Mouse (Mus musculus): Measurements from ENCODE around the gene Kcna7. TPM values are rescaled to one million over a fixed set of nuclear protein-coding genes. Genes with fewer than 3 reads are reported as not detected.
"Not testable (repeated sequence)": the region's sequence is repeated elsewhere in the genome, so short reads cannot be mapped to it uniquely, and the experiment has no call there.

Gene Kcna7
- not detected in 2 replicates for total RNA-seq (2017)

- ATAC-seq (ENCODE audit: extremely low read depth, insufficient number of reproducible peaks, low FRiP score, poor library complexity, severe bottlenecking): peak; percentile 55; the same call in 1 of the 2 replicates
Measured at GRCm38 (mm10) chr7:45405091-45406075, at the start of gene Kcna7. Gene Kcna7 (plus strand): TSS chr7:45405653.

GRCm38 (mm10) chr7:45356087-45356486, 49.4 kb upstream of the Kcna7 start:
- ATAC-seq (ENCODE audit: extremely low read depth, insufficient number of reproducible peaks, low FRiP score, poor library complexity, severe bottlenecking): no peak

GRCm38 (mm10) chr7:45359081-45359480, 46.4 kb upstream of the Kcna7 start:
- not testable (repeated sequence) for ATAC-seq (ENCODE audit: extremely low read depth, insufficient number of reproducible peaks, low FRiP score, poor library complexity, severe bottlenecking)

- no peak for ATAC-seq (ENCODE audit: extremely low read depth, insufficient number of reproducible peaks, low FRiP score, poor library complexity, severe bottlenecking)
Measured at GRCm38 (mm10) chr7:45360404-45361125, 44.9 kb upstream of the Kcna7 start.

- ATAC-seq (ENCODE audit: extremely low read depth, insufficient number of reproducible peaks, low FRiP score, poor library complexity, severe bottlenecking): peak; percentile 52
Measured at GRCm38 (mm10) chr7:45361243-45361804, 44.1 kb upstream of the Kcna7 start.

- no peak for ATAC-seq (ENCODE audit: extremely low read depth, insufficient number of reproducible peaks, low FRiP score, poor library complexity, severe bottlenecking)
Measured at GRCm38 (mm10) chr7:45362801-45363200, 42.7 kb upstream of the Kcna7 start.

- ATAC-seq (ENCODE audit: extremely low read depth, insufficient number of reproducible peaks, low FRiP score, poor library complexity, severe bottlenecking): no peak
Measured at GRCm38 (mm10) chr7:45363983-45364382, 41.5 kb upstream of the Kcna7 start.

- no peak for ATAC-seq (ENCODE audit: extremely low read depth, insufficient number of reproducible peaks, low FRiP score, poor library complexity, severe bottlenecking)
Measured at GRCm38 (mm10) chr7:45365742-45366651, 39.5 kb upstream of the Kcna7 start.

- ATAC-seq (ENCODE audit: extremely low read depth, insufficient number of reproducible peaks, low FRiP score, poor library complexity, severe bottlenecking): no peak
Measured at GRCm38 (mm10) chr7:45366652-45367019, 38.8 kb upstream of the Kcna7 start, which contains the start of gene Ppfia3. Gene Ppfia3 (minus strand): TSS chr7:45367019.

- ATAC-seq (ENCODE audit: extremely low read depth, insufficient number of reproducible peaks, low FRiP score, poor library complexity, severe bottlenecking): peak; percentile 80
Measured at GRCm38 (mm10) chr7:45367020-45367880, 38.2 kb upstream of the Kcna7 start.

- no peak for ATAC-seq (ENCODE audit: extremely low read depth, insufficient number of reproducible peaks, low FRiP score, poor library complexity, severe bottlenecking)
Measured at GRCm38 (mm10) chr7:45368178-45368577, 37.3 kb upstream of the Kcna7 start.

GRCm38 (mm10) chr7:45369022-45369745, 36.3 kb upstream of the Kcna7 start:
- no peak for ATAC-seq (ENCODE audit: extremely low read depth, insufficient number of reproducible peaks, low FRiP score, poor library complexity, severe bottlenecking)

GRCm38 (mm10) chr7:45369836-45370474, 35.5 kb upstream of the Kcna7 start:
- no peak for ATAC-seq (ENCODE audit: extremely low read depth, insufficient number of reproducible peaks, low FRiP score, poor library complexity, severe bottlenecking)

- ATAC-seq (ENCODE audit: extremely low read depth, insufficient number of reproducible peaks, low FRiP score, poor library complexity, severe bottlenecking): peak; percentile 59
Measured at GRCm38 (mm10) chr7:45370475-45371311, 34.8 kb upstream of the Kcna7 start, which contains the start of gene Lin7b. Gene Lin7b (minus strand): TSS chr7:45370583.

GRCm38 (mm10) chr7:45372371-45372770, 33.1 kb upstream of the Kcna7 start:
- no peak for ATAC-seq (ENCODE audit: extremely low read depth, insufficient number of reproducible peaks, low FRiP score, poor library complexity, severe bottlenecking)

GRCm38 (mm10) chr7:45374620-45375019, 30.8 kb upstream of the Kcna7 start:
- ATAC-seq (ENCODE audit: extremely low read depth, insufficient number of reproducible peaks, low FRiP score, poor library complexity, severe bottlenecking): no peak
